Mouse (Mus musculus): Measurements from ENCODE around the gene Manbal. TPM values are rescaled to one million over a fixed set of nuclear protein-coding genes. Genes with fewer than 3 reads are reported as not detected.
"Not testable (repeated sequence)": the region's sequence is repeated elsewhere in the genome, so short reads cannot be mapped to it uniquely, and the experiment has no call there.

The Manbal gene
- polyA plus RNA-seq, 1 experiment, result 75.9 TPM

DNA sequence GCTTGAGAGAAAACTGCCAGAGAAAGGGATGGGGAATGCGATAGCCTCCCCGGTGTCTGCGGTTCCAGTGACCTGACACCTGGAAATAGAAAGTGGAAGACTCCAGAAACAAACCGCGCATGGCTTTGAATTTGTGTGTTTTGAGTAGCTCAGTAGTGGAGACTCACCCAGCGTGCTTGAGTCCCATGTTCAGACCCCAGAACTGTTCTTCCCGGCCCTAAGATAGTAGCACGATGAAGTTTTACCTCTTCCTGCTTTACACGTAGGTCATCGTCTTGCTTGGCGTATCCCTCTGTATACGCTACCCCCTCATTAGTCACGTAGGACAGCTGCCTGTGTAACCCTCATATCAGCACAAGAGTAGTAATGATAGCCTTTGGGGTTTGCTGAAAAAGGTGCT lies 597 bp downstream of the Manbal start:
- WGBS, result 2% methylated on average over 13 of the region's 13 CpGs
- DNase-seq, result no peak
- Histone ChIP-seq H3K27ac (ENCODE audit: insufficient read depth, low read depth, low read length) (peak overlapping the region; percentile 74), H3K36me3 (ENCODE audit: control insufficient read depth, insufficient read depth, low read length) (no peaks in the 10 kb centered on the region), H3K27me3 (replicated peaks; ENCODE audit: control insufficient read depth, insufficient read depth, low read length) (no peaks in the 10 kb centered on the region), H3K4me1 (ENCODE audit: control insufficient read depth, insufficient read depth, low read length) (no peaks in the 10 kb centered on the region; the same call in 1 of the 2 replicates), H3K4me3 (ENCODE audit: insufficient read depth, low read depth, low read length) (peak overlapping the region; percentile 94)
- TF ChIP-seq CTCF (conservative IDR thresholded peaks at IDR 0.05; ENCODE audit: insufficient read depth, insufficient read length, low read depth, low read length) (no peak), POLR2A (IDR thresholded peaks at IDR 0.05; ENCODE audit: low read depth, low read length) (no peak)

DNA sequence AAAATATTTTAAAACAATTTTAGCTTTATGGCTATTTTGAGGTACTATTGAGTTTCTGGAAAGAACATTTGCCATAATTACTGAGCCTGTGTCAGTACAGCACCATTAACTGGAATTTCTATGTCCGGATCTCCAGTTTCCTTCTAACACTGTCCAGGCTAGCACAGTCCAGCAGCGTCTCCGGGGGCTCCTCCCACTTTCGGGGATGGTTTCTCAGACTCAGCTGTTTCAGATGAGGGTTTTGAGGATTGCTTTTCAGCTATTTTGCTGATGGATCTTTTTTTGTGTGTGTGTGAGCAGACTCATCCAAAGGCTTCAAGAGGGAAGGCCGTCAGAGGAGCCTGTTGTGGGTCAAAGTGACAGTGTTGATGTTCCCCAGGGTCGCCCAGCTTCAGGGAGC lies 4.3 kb downstream of the Manbal start:
- Histone ChIP-seq H3K27me3 (replicated peaks; ENCODE audit: control insufficient read depth, insufficient read depth, low read length) (no peaks in the 10 kb centered on the region), H3K27ac (ENCODE audit: insufficient read depth, low read depth, low read length) (no peak overlapping the region), H3K4me3 (ENCODE audit: insufficient read depth, low read depth, low read length) (no peak overlapping the region), H3K36me3 (ENCODE audit: control insufficient read depth, insufficient read depth, low read length) (no peaks in the 10 kb centered on the region), H3K4me1 (ENCODE audit: control insufficient read depth, insufficient read depth, low read length) (no peaks in the 10 kb centered on the region; the same call in 1 of the 2 replicates)
- 45% methylated on average over 6 of the region's 6 CpGs for WGBS
- TF ChIP-seq CTCF (conservative IDR thresholded peaks at IDR 0.05; ENCODE audit: insufficient read depth, insufficient read length, low read depth, low read length), result no peak
- TF ChIP-seq POLR2A (IDR thresholded peaks at IDR 0.05; ENCODE audit: low read depth, low read length), result no peak
- DNase-seq, result peak; percentile 31

- no peaks in the 10 kb centered on the region for H3K36me3 ChIP-seq (ENCODE audit: control insufficient read depth, insufficient read depth, low read length)
- WGBS, result 63% methylated on average over 3 of the region's 3 CpGs
- DNase-seq, result no peak
- no peak overlapping the region for H3K4me3 ChIP-seq (ENCODE audit: insufficient read depth, low read depth, low read length)
- no peak overlapping the region for H3K27ac ChIP-seq (ENCODE audit: insufficient read depth, low read depth, low read length)
- TF ChIP-seq CTCF (conservative IDR thresholded peaks at IDR 0.05; ENCODE audit: insufficient read depth, insufficient read length, low read depth, low read length), result no peak
- no peak for TF ChIP-seq POLR2A (IDR thresholded peaks at IDR 0.05; ENCODE audit: low read depth, low read length)
- no peaks in the 10 kb centered on the region for H3K27me3 ChIP-seq (replicated peaks; ENCODE audit: control insufficient read depth, insufficient read depth, low read length)
- no peaks in the 10 kb centered on the region; the same call in 1 of the 2 replicates for H3K4me1 ChIP-seq (ENCODE audit: control insufficient read depth, insufficient read depth, low read length)
These were observed 6.3 kb downstream of the Manbal start for GRCm38 (mm10) chr2:157373681-157374080.

GRCm38 (mm10) chr2:157375051-157375450 lies 7.7 kb downstream of the Manbal start:
- TF ChIP-seq CTCF (conservative IDR thresholded peaks at IDR 0.05; ENCODE audit: insufficient read depth, insufficient read length, low read depth, low read length) (no peak), POLR2A (IDR thresholded peaks at IDR 0.05; ENCODE audit: low read depth, low read length) (no peak)
- H3K4me3 ChIP-seq (ENCODE audit: insufficient read depth, low read depth, low read length), result no peak overlapping the region
- no peaks in the 10 kb centered on the region for H3K36me3 ChIP-seq (ENCODE audit: control insufficient read depth, insufficient read depth, low read length)
- no peak overlapping the region for H3K27ac ChIP-seq (ENCODE audit: insufficient read depth, low read depth, low read length)
- no peaks in the 10 kb centered on the region; the same call in 1 of the 2 replicates for H3K4me1 ChIP-seq (ENCODE audit: control insufficient read depth, insufficient read depth, low read length)
- no peaks in the 10 kb centered on the region for H3K27me3 ChIP-seq (replicated peaks; ENCODE audit: control insufficient read depth, insufficient read depth, low read length)
- no peak for DNase-seq
- WGBS, result 72% methylated on average over 8 of the region's 8 CpGs

GRCm38 (mm10) chr2:157375794-157376757 lies 8.7 kb downstream of the Manbal start:
- no peak for TF ChIP-seq CTCF (conservative IDR thresholded peaks at IDR 0.05; ENCODE audit: insufficient read depth, insufficient read length, low read depth, low read length)
- no peak for TF ChIP-seq POLR2A (IDR thresholded peaks at IDR 0.05; ENCODE audit: low read depth, low read length)
- H3K4me1 ChIP-seq (ENCODE audit: control insufficient read depth, insufficient read depth, low read length), result no peaks in the 10 kb centered on the region; the same call in 1 of the 2 replicates
- no peaks in the 10 kb centered on the region for H3K36me3 ChIP-seq (ENCODE audit: control insufficient read depth, insufficient read depth, low read length)
- WGBS, result 63% methylated on average over 14 of the region's 14 CpGs
- H3K27ac ChIP-seq (ENCODE audit: insufficient read depth, low read depth, low read length), result no peak overlapping the region
- DNase-seq, result no peak
- no peak overlapping the region for H3K4me3 ChIP-seq (ENCODE audit: insufficient read depth, low read depth, low read length)
- no peaks in the 10 kb centered on the region for H3K27me3 ChIP-seq (replicated peaks; ENCODE audit: control insufficient read depth, insufficient read depth, low read length)

- 70% methylated on average over 3 of the region's 3 CpGs for WGBS
- no peak for TF ChIP-seq CTCF (conservative IDR thresholded peaks at IDR 0.05; ENCODE audit: insufficient read depth, insufficient read length, low read depth, low read length)
- no peak for TF ChIP-seq POLR2A (IDR thresholded peaks at IDR 0.05; ENCODE audit: low read depth, low read length)
- Histone ChIP-seq H3K36me3 (ENCODE audit: control insufficient read depth, insufficient read depth, low read length) (no peaks in the 10 kb centered on the region), H3K4me3 (ENCODE audit: insufficient read depth, low read depth, low read length) (no peak overlapping the region), H3K27ac (ENCODE audit: insufficient read depth, low read depth, low read length) (no peak overlapping the region), H3K27me3 (replicated peaks; ENCODE audit: control insufficient read depth, insufficient read depth, low read length) (no peaks in the 10 kb centered on the region), H3K4me1 (ENCODE audit: control insufficient read depth, insufficient read depth, low read length) (no peaks in the 10 kb centered on the region; the same call in 1 of the 2 replicates)
- no peak for DNase-seq
These were observed 9.6 kb downstream of the Manbal start for GRCm38 (mm10) chr2:157376995-157377394.

DNA sequence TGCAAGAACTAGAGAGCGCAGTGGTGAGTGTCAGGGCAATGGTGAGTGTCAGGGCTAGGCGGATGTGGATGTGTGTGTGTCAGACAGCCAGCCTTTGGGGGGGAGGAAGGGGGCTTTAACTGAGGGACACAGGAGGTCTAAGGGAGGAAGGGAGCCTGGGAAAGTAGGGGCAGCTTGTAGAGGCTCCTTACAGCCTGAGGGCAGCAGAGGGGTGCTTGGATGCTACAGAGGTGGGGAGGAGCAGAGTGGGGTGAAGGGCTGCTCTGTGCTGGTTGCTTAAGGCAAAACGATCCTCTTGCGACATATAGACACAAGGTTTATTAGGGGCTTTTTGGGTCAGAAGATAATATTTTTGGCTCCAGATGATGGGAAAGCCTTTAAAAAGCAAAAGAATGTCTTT lies 17.4 kb downstream of the Manbal start:
- Histone ChIP-seq H3K27me3 (replicated peaks; ENCODE audit: control insufficient read depth, insufficient read depth, low read length) (no peaks in the 10 kb centered on the region), H3K4me3 (ENCODE audit: insufficient read depth, low read depth, low read length) (no peak overlapping the region), H3K4me1 (ENCODE audit: control insufficient read depth, insufficient read depth, low read length) (no peaks in the 10 kb centered on the region), H3K36me3 (ENCODE audit: control insufficient read depth, insufficient read depth, low read length) (no peaks in the 10 kb centered on the region), H3K27ac (ENCODE audit: insufficient read depth, low read depth, low read length) (no peak overlapping the region)
- TF ChIP-seq CTCF (conservative IDR thresholded peaks at IDR 0.05; ENCODE audit: insufficient read depth, insufficient read length, low read depth, low read length), result no peak
- no peak for TF ChIP-seq POLR2A (IDR thresholded peaks at IDR 0.05; ENCODE audit: low read depth, low read length)
- 71% methylated on average over 4 of the region's 4 CpGs for WGBS
- no peak for DNase-seq

- H3K4me3 ChIP-seq (ENCODE audit: insufficient read depth, low read depth, low read length); DNase-seq; H3K4me1 ChIP-seq (ENCODE audit: control insufficient read depth, insufficient read depth, low read length); H3K36me3 ChIP-seq (ENCODE audit: control insufficient read depth, insufficient read depth, low read length); H3K27ac ChIP-seq (ENCODE audit: insufficient read depth, low read depth, low read length); H3K27me3 ChIP-seq (replicated peaks; ENCODE audit: control insufficient read depth, insufficient read depth, low read length): not testable (repeated sequence)
- WGBS, result 98% methylated on average over 14 of the region's 14 CpGs
These were observed 21.7 kb downstream of the Manbal start for GRCm38 (mm10) chr2:157388901-157389590.

All from kidney, adult 2 months (tissue).